ENCODE assay signal across 8 mouse cellular contexts in the genomic region with DNA sequence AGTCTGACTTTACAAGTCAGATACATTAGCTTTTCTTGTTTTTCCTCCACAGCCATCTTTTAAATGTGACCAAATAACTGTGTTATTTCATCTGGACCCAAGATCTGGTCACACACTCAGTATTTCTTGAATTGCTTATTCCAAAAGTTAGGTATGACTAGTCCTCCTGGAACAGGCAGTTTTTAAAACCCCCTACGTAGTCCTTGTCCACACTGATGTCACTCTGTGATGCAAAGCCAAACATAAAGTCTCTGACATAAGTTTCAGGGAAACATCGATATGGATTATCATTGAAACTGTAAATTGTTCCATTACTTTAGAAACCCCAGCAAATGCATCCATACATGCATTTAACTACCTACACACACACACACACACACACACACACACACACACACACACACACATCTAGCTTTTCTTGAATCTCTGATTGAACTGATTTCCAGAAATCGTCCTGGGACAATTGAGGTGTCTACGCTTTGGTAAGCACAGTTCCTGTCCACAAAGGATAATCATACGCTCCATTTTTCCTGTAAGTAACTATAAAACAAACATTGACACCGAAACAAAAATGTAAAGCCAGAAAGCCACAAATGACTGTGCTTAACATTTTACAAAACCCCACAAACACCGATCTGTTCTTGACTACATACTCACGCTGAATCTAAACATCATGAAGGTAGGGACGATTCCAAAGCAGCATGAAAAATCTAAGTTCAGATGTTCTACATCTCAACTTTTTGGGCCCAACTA. TPM values are rescaled to one million over a fixed set of nuclear protein-coding genes. Genes with fewer than 3 reads are reported as not detected.
DNase-seq lines count a peak whose midpoint lies in the region; ATAC-seq and TF ChIP-seq lines count a peak whose summit lies in the region.

No protein-coding gene starts in this region.

- ATAC-seq in hindbrain, postnatal 0 days, result no peak
- ATAC-seq in neural tube, embryonic 13.5 days (ENCODE audit: low read depth), result no peak

- no peaks in the 10 kb centered on the region for H3K27me3 ChIP-seq in hindbrain, postnatal 0 days (ENCODE audit: insufficient read depth, low read length)
- no peaks in the 10 kb centered on the region for H3K27me3 ChIP-seq in neural tube, embryonic 13.5 days

- intact Hi-C loops in left cerebral cortex, postnatal 14 days (cut with DNase I), result loop anchor here (5.0 kb wide), 1 partner anchor 56 kb away; no protein-coding TSS in a partner anchor

- 16% methylated on average over 9 of the region's 9 CpGs for WGBS in lung, adult 2 months
- WGBS in hindbrain, postnatal 0 days, result 8% methylated on average over 9 of the region's 9 CpGs
- WGBS in neural tube, embryonic 13.5 days, result 11% methylated on average over 9 of the region's 9 CpGs

- peak overlapping the region; percentile 67 for H3K4me2 ChIP-seq in hindbrain, postnatal 0 days (ENCODE audit: low read depth, low read length)
- peak overlapping the region; percentile 73 for H3K4me2 ChIP-seq in neural tube, embryonic 13.5 days

- no peaks in the 10 kb centered on the region for H3K9me3 ChIP-seq in hindbrain, postnatal 0 days (ENCODE audit: low read length)
- H3K9me3 ChIP-seq in neural tube, embryonic 13.5 days, result no peaks in the 10 kb centered on the region

- DNase-seq in lung, adult 2 months, result no peak
- no peak for DNase-seq in lung, adult 18-20 months
- DNase-seq in hindbrain, postnatal 0 days (ENCODE audit: low spot score), result no peak
- DNase-seq in layer of hippocampus, adult 9-11 months, result no peak
- DNase-seq in left cerebral cortex, postnatal 14 days (ENCODE audit: low spot score in 2 of 2), result no peak
- no peak for DNase-seq in lung, postnatal 36 days

- no peaks in the 10 kb centered on the region for H3K36me3 ChIP-seq in hindbrain, postnatal 0 days (ENCODE audit: insufficient read depth, low read length)
- no peaks in the 10 kb centered on the region for H3K36me3 ChIP-seq in neural tube, embryonic 13.5 days

- H3K4me3 ChIP-seq in lung, adult 2 months (replicated peaks; ENCODE audit: extremely low read depth, low read depth, low read length), result peak overlapping the region; percentile 45
- peak overlapping the region; percentile 67 for H3K4me3 ChIP-seq in cortical plate, adult 2 months (ENCODE audit: insufficient read depth, low read length)
- H3K4me3 ChIP-seq in hindbrain, postnatal 0 days (ENCODE audit: low read length), result peak overlapping the region; percentile 90
- H3K4me3 ChIP-seq in neural tube, embryonic 13.5 days, result peak overlapping the region; percentile 81

- peak overlapping the region; percentile 92 for H3K9ac ChIP-seq in hindbrain, postnatal 0 days (replicated peaks; ENCODE audit: low read length)
- peak overlapping the region; percentile 92 for H3K9ac ChIP-seq in neural tube, embryonic 13.5 days

- no peak for TF ChIP-seq CTCF in lung, adult 2 months (IDR thresholded peaks at IDR 0.05; ENCODE audit: insufficient read depth, low read length)
- no peak for TF ChIP-seq CTCF in cortical plate, adult 2 months (IDR thresholded peaks at IDR 0.05; ENCODE audit: extremely low read depth, insufficient read depth, low read length)
- TF ChIP-seq CTCF in hindbrain, postnatal 0 days (IDR thresholded peaks at IDR 0.05; ENCODE audit: low read depth), result no peak

- H3K27ac ChIP-seq in cortical plate, adult 2 months (ENCODE audit: insufficient read depth, low read length), result no peak overlapping the region
- 0 out of 2 replicates have a peak overlapping the region, but pooled peaks have one; percentile 92 for H3K27ac ChIP-seq in hindbrain, postnatal 0 days
- no peak overlapping the region; the same call in 1 of the 2 replicates for H3K27ac ChIP-seq in neural tube, embryonic 13.5 days (replicated peaks)

- H3K4me1 ChIP-seq in lung, adult 2 months (ENCODE audit: control insufficient read depth, insufficient read depth, low read length), result no peaks in the 10 kb centered on the region; the same call in 1 of the 2 replicates
- no peaks in the 10 kb centered on the region for H3K4me1 ChIP-seq in cortical plate, adult 2 months (ENCODE audit: control insufficient read depth, insufficient read depth, low read length)
- peaks cover 3% of the 10 kb centered on the region for H3K4me1 ChIP-seq in hindbrain, postnatal 0 days (ENCODE audit: insufficient read depth, low read length)
- H3K4me1 ChIP-seq in neural tube, embryonic 13.5 days (replicated peaks), result peaks cover 28% of the 10 kb centered on the region

- no peak for TF ChIP-seq POLR2A in lung, adult 2 months (IDR thresholded peaks at IDR 0.05; ENCODE audit: borderline replicate concordance, extremely low read depth, low read depth, low read length)
- TF ChIP-seq POLR2A in cortical plate, adult 2 months (IDR thresholded peaks at IDR 0.05; ENCODE audit: extremely low read depth, insufficient read depth, low read length), result no peak

RNA-seq across cellular contexts. Expression of a gene that starts 1.5 kb away (rescaled TPM):
- polyA plus RNA-seq in lung, adult 2 months (2012; rRNA removed), result 3.9 and 4.2 TPM in 2 replicates
- polyA plus RNA-seq in cortical plate, adult 2 months (2012; rRNA removed), result 20.1 and 20.4 TPM in 2 replicates
- total RNA-seq in hindbrain, postnatal 0 days (2014; rRNA removed), result 30.3 and 36.4 TPM in 2 replicates
- 7.3 and 7.6 TPM in 2 replicates for polyA plus RNA-seq in hindbrain, postnatal 0 days (2015; fragmentation: Nextera tagmentation; extraction: Ambion mirVana)
- 8.3 and 18.8 TPM in 2 replicates for polyA plus RNA-seq in neural tube, embryonic 13.5 days (2015; fragmentation: Nextera tagmentation; extraction: Ambion mirVana)
- 10 to 100 TPM; 56.9 to 68.0 TPM for total RNA-seq in left cerebral cortex, postnatal 14 days (2021)
